Mouse (Mus musculus) embryonic fibroblast, embryonic 13.5 days (primary cell): Measurements from ENCODE around the gene C2. TPM values are rescaled to one million over a fixed set of nuclear protein-coding genes. Genes with fewer than 3 reads are reported as not detected.
A peak's percentile ranks its signal among the peaks of the same experiment; 100 is the strongest.
"Not testable (repeated sequence)": the region's sequence is repeated elsewhere in the genome, so short reads cannot be mapped to it uniquely, and the experiment has no call there.

Experiments used
- H3K27ac ChIP-seq: 2 replicates; pipeline ENCODE4 v1.5.1; 2012; ENCODE audit warnings: low read length, control low read depth, inconsistent platforms; ENCODE audit not compliant: insufficient read depth
- H3K4me1 ChIP-seq: 2 replicates; pipeline ENCODE4 v1.6.1; 2011; ENCODE audit warnings: low read length; ENCODE audit not compliant: control insufficient read depth, insufficient read depth
- H3K4me3 ChIP-seq: 2 replicates; pipeline ENCODE4 v1.5.1; 2011; ENCODE audit warnings: mild to moderate bottlenecking, control low read depth, low read length; ENCODE audit not compliant: insufficient read depth
- CTCF ChIP-seq: IDR thresholded peaks from 2 replicates; pipeline ENCODE4 v1.5.1; 2011; ENCODE audit warnings: mild to moderate bottlenecking, control low read depth, low read length, moderate library complexity, borderline replicate concordance; ENCODE audit not compliant: insufficient read depth
- POLR2A ChIP-seq: IDR thresholded peaks from 2 replicates; pipeline ENCODE4 v1.6.1; 2011; ENCODE audit warnings: low read depth, mild to moderate bottlenecking, control low read depth, low read length, moderate library complexity
- polyA plus RNA-seq: library from polyadenylated mRNA; stranded (reverse); fragments of >200 nt; gene quantifications from 2 replicates; pipeline ENCODE4 v1.2.4, GENCODE M21; 2011; ENCODE audit warnings: low read depth; ENCODE audit not compliant: missing spikeins, insufficient read length

The C2 gene
- polyA plus RNA-seq, 1 experiment, result 6.6 TPM

DNA sequence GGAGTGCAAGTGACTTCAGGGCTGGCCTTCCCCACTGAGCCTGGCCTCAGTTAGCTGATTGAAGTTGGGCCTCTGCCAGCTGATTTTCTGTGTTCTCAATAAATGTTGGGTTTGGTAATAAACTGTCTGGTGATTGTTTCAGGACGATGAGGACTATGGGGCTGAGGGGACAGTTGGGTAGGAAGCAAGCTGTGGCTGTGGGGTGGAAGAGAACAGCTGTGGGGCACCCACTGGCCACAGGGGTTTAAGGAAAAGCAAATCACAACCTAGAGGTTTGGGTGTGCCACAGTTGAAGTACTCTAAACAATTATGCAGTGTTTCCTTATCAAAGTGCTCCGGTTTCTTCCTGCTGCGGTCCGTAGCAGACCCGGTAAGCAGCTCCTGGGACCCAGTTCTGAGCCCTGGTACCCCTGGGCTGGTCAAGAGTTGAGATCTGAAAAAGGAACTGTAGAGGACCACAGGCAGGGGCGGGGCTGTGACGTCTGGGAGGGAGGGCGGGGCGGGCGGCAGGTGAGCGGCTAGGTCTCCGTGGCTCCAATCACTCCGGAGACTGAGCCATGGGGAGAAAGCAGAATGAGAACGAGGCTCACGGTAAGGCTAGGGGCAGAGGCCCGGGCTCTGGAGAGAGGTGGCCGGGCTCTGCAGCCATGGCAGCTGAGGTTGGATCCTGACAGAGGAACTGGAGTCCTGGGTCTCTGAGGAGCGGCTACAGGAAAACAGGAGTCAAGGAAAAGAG, 16.0 kb upstream of the C2 start, which contains the start of gene Slc44a4:
Gene Slc44a4 (plus strand): TSS at position 537 of the 736 bp plus-strand sequence.
- H3K4me3 ChIP-seq, result no peak within 1 kb of the TSS
- no peaks in the 10 kb centered on the region for H3K4me1 ChIP-seq
- no peak within 1 kb of the TSS for H3K27ac ChIP-seq
- no peak for TF ChIP-seq POLR2A
- no peak for TF ChIP-seq CTCF

DNA sequence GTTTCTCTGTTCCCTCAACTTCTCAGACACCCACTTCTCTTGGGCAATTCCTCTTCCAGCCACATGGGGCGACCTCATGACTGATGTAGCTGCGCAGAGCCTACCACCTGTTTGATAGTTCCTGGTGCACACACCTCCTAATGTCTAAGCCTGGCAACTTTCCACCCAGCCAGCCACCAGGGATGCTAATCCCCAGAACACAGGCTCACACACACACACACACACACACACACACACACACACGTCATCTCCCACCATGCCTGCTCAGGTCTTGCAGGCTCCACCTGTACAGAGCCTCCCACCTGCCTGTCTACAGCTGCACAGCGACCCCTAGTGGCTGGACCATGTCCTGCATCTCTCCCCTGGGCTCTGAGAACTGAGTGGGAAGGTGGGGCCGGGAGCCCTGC, 13.9 kb upstream of the C2 start:
- H3K4me3 ChIP-seq, result no peak overlapping the region
- TF ChIP-seq POLR2A (no peak), CTCF (peak; percentile 97)
- H3K4me1 ChIP-seq, result no peaks in the 10 kb centered on the region

DNA sequence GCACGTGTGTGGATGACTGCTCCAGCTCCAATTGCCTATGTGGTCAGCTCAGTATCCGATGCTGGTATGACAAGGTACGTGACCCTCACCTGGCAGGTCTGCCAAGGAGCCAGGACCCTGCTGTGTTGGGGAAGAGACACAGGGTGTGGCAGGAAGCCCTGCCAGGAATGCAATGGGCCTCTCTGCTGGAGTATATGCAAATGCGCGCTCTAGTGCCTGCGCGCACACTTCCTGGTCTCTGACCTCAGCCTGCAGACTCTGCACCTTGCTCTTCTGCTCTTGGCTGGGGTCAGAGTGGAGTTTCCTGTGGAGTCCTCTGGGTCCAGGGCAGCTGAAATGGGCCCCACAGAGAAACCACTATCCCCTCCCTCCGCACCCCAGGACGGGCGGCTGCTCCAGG, 12.9 kb upstream of the C2 start:
- no peak for TF ChIP-seq CTCF
- TF ChIP-seq POLR2A, result no peak
- Histone ChIP-seq H3K4me3 (no peak overlapping the region), H3K4me1 (no peaks in the 10 kb centered on the region), H3K27ac (no peak overlapping the region)

More for the DNA sequence above, 13.9 kb upstream of the C2 start:
- H3K27ac ChIP-seq, result no peak overlapping the region

DNA sequence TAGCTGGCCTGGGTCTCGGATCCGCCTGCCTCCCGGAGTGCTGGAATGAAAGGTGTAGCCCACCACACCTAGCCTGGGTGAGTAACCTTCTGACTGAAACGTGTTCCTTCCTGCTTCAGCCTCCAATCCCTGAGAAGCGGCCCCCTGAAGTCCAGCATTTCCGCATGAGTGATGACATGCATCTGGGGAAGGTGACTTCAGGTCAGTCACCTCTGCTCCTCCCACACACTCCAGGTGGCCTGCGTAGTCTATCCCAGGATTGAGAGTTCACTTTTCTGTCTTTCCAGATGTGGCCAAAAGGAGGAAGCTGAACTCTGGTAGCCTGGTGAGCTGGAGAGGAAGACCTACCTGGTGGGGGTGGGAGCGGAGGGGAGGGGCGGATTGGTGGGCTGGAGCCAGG, 4.8 kb upstream of the C2 start:
- H3K27ac ChIP-seq, result no peak overlapping the region
- no peak for TF ChIP-seq CTCF

DNA sequence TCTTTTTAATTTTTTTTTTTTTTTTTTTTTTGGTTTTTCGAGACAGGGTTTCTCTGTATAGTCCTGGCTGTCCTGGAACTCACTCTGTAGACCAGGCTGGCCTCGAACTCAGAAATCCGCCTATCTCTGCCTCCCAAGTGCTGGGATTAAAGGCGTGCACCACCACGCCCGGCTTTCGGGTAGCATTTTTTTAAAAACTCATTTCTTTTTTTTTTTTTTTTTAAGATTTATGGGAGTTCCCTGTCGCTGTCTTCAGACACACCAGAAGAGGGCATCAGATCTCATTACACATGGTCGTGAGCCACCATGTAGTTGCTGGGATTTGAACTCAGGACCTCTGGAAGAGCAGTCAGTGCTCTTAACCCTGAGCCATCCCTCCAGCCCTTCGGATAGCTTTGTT, 3.9 kb upstream of the C2 start:
- H3K4me1 ChIP-seq, H3K27ac ChIP-seq, H3K4me3 ChIP-seq: not testable (repeated sequence)

More for the DNA sequence above, 4.8 kb upstream of the C2 start:
- Histone ChIP-seq H3K4me3 (no peak overlapping the region), H3K4me1 (no peaks in the 10 kb centered on the region)

DNA sequence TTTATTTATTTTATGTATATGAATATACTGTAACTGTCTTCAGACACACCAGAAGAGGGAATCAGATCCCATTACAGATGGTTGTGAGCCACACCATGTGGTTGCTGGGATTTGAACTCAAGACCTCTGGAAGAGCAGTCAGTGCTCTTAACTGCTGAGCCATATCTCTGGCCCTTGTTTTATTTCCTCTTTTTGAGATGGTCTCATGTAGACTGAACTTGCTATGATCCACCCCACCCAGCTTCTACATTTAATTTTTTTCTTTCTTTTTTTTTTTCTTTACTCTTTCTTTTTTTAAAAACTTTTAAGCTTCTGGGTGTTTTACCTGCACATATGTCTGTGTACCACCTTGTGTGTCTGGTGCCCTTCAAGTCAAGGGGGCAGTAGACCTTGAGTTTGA, 2.8 kb upstream of the C2 start:
- not testable (repeated sequence) for H3K4me3 ChIP-seq, H3K4me1 ChIP-seq, H3K27ac ChIP-seq

DNA sequence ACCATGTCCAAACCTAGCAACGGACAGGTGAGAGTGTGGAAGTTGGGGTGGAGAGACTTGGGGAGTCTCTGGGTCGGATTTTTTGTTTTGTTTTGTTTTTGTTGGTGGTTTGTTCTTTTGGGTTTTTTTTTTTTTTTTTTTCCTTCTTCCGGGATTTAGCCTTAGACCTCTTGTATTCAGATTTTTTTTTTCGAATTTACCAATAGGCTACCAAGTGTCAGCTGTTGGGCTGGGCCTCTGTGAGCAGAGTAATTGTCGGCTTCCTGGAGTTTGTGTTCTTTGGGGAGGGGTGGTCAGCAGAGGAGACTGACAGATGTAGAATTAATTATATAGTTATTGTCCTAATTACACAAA, 1.8 kb upstream of the C2 start:
- Histone ChIP-seq H3K27ac (peak overlapping the region; percentile 82), H3K4me3 (peak overlapping the region; percentile 79), H3K4me1 (no peaks in the 10 kb centered on the region)
- TF ChIP-seq POLR2A, result peak; percentile 5; the same call in 1 of the 2 replicates
- no peak for TF ChIP-seq CTCF

DNA sequence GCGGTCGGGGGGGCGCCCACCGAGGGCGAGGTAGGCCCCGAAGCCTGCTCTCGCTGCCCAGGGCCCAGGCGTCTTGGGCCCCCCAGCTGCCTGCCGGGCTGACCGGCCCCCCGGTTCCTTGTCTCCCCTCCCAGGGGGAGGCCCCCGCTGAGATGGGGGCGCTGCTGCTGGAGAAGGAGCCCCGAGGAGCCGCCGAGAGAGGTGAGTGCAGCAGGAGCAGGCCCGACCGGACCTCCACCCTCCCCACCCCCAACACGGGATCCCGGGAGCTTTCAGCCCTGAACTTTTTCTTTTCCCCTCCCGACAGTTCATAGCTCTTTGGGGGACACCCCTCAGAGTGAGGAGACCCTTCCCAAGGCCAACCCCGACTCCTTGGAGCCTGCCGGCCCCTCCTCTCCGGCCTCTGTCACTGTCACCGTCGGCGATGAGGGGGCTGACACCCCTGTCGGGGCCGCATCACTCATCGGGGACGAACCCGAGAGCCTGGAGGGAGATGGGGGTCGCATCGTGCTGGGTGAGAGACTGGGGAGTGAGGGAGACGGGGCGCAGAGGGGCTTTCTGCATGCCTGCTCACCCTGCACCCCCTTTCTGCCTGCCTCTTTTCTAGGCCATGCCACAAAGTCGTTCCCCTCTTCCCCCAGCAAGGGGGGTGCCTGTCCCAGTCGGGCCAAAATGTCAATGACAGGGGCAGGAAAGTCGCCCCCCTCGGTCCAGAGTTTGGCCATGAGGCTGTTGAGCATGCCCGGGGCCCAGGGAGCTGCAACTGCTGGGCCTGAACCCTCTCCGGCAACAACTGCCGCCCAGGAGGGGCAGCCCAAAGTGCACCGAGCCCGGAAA, 1.2 kb upstream of the C2 start:
- TF ChIP-seq POLR2A (no peak; the same call in 1 of the 2 replicates), CTCF (no peak)
- Histone ChIP-seq H3K27ac (peak overlapping the region; percentile 82), H3K4me3 (peak overlapping the region; percentile 79), H3K4me1 (no peaks in the 10 kb centered on the region)

DNA sequence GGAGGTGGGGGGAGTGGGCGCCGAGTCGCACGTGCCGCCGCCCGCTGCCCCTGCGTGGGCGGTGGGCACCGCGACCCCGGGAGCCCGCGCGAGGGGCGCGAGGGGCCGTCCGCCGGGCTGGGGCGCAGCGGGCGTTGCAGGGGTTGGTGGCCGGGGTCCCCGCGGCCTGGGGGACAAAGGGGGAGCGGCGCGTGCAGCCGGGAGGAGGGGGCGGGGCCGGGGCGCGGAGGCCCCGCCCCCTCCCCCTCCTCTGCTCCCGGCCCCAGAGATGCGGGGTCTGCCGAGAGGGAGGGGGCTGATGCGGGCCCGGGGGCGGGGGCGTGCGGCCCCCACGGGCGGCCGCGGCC, 614 bp upstream of the C2 start:
- Histone ChIP-seq H3K4me1 (no peaks in the 10 kb centered on the region), H3K27ac (no peak overlapping the region), H3K4me3 (peak overlapping the region; percentile 79; the same call in 1 of the 2 replicates)
- TF ChIP-seq POLR2A (no peak), CTCF (no peak)

DNA sequence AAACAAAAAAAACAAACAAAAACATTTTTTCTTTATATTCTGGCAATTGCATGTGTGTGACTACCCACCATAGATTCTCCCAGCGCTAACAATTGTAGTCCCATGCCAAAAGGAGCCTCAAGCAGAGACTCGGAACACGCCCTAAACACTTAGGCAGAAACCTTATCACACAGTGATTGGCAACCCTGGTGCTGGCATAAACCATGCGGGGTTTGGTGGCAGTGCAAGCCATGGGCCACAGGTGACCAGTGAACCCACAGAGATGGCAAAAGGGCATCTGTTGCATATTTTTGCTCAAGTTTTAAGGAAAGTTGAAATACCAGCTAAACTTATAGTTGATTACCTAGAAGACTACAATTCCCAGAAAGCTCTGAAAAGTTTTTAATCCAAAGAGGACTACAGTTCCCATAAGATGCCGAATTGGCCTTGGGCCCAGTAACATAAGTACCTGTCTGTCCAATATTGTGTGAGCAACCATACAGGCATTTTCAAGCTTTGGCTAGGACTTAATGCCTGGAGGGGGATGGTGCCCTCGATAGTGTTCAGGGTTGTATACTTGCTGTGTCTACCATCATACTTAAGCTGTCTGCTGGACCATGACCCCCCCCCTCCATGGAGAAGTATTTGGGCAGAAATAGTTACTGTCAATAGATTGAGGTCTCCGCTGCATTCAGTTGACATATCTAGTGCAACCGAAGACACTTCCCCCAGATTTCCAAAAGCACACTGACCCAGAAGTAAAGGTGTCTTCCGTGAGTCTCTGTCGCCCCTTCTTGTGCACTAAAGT, 499 bp downstream of the C2 start:
- TF ChIP-seq POLR2A (no peak; the same call in 1 of the 2 replicates), CTCF (no peak)
- Histone ChIP-seq H3K27ac (peak overlapping the region; percentile 85), H3K4me1 (no peaks in the 10 kb centered on the region), H3K4me3 (peak overlapping the region; percentile 52)
